Mouse (Mus musculus): ENCODE measurements around the gene Ccdc28a. TPM values are rescaled to one million over a fixed set of nuclear protein-coding genes. Genes with fewer than 3 reads are reported as not detected.

The Ccdc28a gene
- polyA plus RNA-seq (2017; shearing (Covaris generic)): 47.8 TPM

DNA sequence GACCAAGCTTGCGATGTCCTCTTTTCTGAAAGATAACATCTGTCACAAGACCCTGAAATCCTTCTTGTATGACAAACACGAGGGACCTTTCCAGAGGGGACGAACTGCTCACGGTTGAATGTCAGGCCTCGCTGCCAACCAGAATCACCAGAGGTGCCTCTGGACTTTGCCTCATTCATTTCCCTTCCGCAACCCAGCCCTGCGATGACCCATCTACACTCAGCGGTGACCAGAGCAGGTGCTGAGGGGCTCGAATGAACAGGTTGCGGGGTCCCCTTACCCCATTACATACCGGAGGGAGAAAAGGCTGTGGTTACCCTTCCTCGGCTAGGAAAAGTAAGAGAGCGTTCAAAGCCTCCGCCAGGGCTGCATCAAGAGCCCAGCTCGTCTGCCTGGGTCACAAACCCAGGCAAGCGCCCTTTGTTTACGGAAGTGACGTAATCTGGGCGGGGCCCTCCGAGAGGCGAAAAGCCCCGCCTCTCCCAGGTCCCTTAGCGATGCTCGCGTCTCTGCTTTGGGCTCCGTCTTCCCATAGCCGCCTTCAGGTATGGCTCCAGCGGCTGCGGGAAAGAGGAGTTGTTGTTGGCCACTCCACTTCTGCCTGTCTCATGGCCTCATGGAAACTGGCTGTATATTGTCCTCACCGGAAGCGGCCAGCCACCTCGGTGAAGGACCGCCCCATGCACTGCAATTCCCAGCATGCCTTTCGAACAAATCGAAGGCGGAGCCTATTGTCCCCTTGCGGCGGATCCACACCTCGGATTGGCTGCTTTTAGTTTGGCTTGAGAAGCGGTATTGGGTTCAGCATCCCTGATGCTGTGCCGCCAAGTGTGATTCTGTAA is at the start of gene Ccdc28a:
TSS of gene Ccdc28a (minus strand) at position 439 of the 842 bp plus-strand sequence.

DNA sequence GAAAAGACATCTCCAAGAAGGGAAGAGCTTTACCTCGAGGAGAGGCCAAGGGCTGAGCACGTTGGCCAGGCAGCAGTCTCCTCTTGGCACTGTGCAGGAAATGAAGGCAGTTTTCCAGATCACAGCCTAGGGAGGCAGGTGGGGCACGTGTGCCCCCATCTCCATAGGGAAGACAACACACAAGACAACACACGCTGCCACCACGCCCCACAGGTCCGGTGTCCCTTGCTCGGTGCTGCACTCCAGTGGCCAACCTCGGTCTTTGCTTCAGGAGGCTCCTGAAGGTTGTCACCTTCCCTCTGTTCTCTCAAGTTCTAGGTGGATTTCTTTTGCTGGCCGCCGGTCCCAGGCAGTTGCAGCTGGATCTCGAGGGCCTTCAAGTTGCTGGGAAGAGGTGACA is 24.1 kb downstream of the Ccdc28a start, which contains the start of gene Ect2l:
TSS of gene Ect2l (minus strand) at position 165 of the 400 bp plus-strand sequence.

Other genes starting within 250 kb of the Ccdc28a start
- 328 TPM for gene Abracl, start 211.7 kb downstream of the Ccdc28a start, polyA plus RNA-seq (2017; shearing (Covaris generic))
- gene Reps1, start 179.1 kb downstream of the Ccdc28a start, polyA plus RNA-seq (2017; shearing (Covaris generic)): 125 TPM
- 1.3 TPM for gene Ect2l, start 24.1 kb downstream of the Ccdc28a start, polyA plus RNA-seq (2017; shearing (Covaris generic))
- 1.3 TPM for gene Nhsl1, start 84.0 kb upstream of the Ccdc28a start, polyA plus RNA-seq (2017; shearing (Covaris generic))